Mouse (Mus musculus) urinary bladder, postnatal 4 days (tissue): ENCODE results near the gene Raet1e.
"Not testable (repeated sequence)": the region's sequence is repeated elsewhere in the genome, so short reads cannot be mapped to it uniquely, and the experiment has no call there.

ENCODE experiments used
- DNase-seq, 2 experiments: peaks; one replicate each; pipeline ENCODE4 v3.0.0; 2021 to 2022; ENCODE audit warnings: low spot score in 2 of 2

The Raet1e gene

GRCm38 (mm10) chr10:22158310-22158999, at the start of gene Raet1e, which contains the start of gene H60b:
TSS of gene Raet1e (plus strand) at chr10:22158569.
TSS of gene H60b (plus strand) at chr10:22158586.
- peak; percentile 60 to 63 for DNase-seq

GRCm38 (mm10) chr10:22140665-22141280, 17.6 kb upstream of the Raet1e start:
- DNase-seq = peak; percentile 72 to 75

- peak in 1 of 2 experiments; percentile 79 for DNase-seq
Observed at GRCm38 (mm10) chr10:22142194-22142593, 16.2 kb upstream of the Raet1e start.

GRCm38 (mm10) chr10:22142926-22143325, 15.4 kb upstream of the Raet1e start:
- no peak for DNase-seq

- peak; percentile 67 to 68 for DNase-seq
Observed at GRCm38 (mm10) chr10:22148441-22149072, 9.8 kb upstream of the Raet1e start.

- DNase-seq = peak in 1 of 2 experiments; percentile 23
Observed at GRCm38 (mm10) chr10:22149073-22149690, 9.2 kb upstream of the Raet1e start, which contains the start of gene E030030I06Rik. TSS of gene E030030I06Rik (minus strand) at chr10:22149270.

- DNase-seq = no peak
Observed at GRCm38 (mm10) chr10:22149691-22150465, 8.5 kb upstream of the Raet1e start.

GRCm38 (mm10) chr10:22150593-22150992, 7.8 kb upstream of the Raet1e start:
- no peak for DNase-seq

- not testable (repeated sequence) for DNase-seq
Observed at GRCm38 (mm10) chr10:22151056-22151862, 7.1 kb upstream of the Raet1e start.

GRCm38 (mm10) chr10:22151863-22152640, 6.3 kb upstream of the Raet1e start:
- DNase-seq = not testable (repeated sequence)

GRCm38 (mm10) chr10:22153147-22153690, 5.2 kb upstream of the Raet1e start:
- DNase-seq = not testable (repeated sequence)

- DNase-seq = not testable (repeated sequence)
Observed at GRCm38 (mm10) chr10:22154127-22154526, 4.2 kb upstream of the Raet1e start.

GRCm38 (mm10) chr10:22154871-22155799, 3.2 kb upstream of the Raet1e start:
- no peak for DNase-seq

GRCm38 (mm10) chr10:22159131-22159561, 777 bp downstream of the Raet1e start:
- DNase-seq = no peak

- no peak for DNase-seq
Observed at GRCm38 (mm10) chr10:22159581-22160140, 1.3 kb downstream of the Raet1e start.

- not testable (repeated sequence) for DNase-seq
Observed at GRCm38 (mm10) chr10:22163279-22163678, 4.9 kb downstream of the Raet1e start.

- DNase-seq = peak in 1 of 2 experiments; percentile 45
Observed at GRCm38 (mm10) chr10:22163705-22164583, 5.6 kb downstream of the Raet1e start.
